Mouse (Mus musculus) layer of hippocampus, adult 6 months (tissue): Measurements from ENCODE around the gene Aagab. TPM values are rescaled to one million over a fixed set of nuclear protein-coding genes. Genes with fewer than 3 reads are reported as not detected.

Experiments used
- long read RNA-seq, 2 experiments: library from polyadenylated mRNA; unstranded; transcript quantifications; one replicate each; pipeline ENCODE4 v2.0.0; 2019 to 2020
- polyA plus RNA-seq: library from polyadenylated mRNA; unstranded; fragments of <200 nt; fragmentation: Nextera tagmentation; gene quantifications from 2 replicates; pipeline ENCODE4 v1.2.3, GENCODE M21; 2021

The Aagab gene
- 33.9 and 34.1 TPM in 2 replicates for polyA plus RNA-seq
- long read RNA-seq, experiment 1, full-length matches to known transcripts = 94 of 175 reads
- long read RNA-seq, experiment 1, partial matches to known transcripts = 12 of 175 reads
- long read RNA-seq, experiment 1, other reads (novel, unspliced or antisense) = 69 of 175 reads
- long read RNA-seq, experiment 2, full-length matches to known transcripts = 362 of 651 reads
- long read RNA-seq, experiment 2, partial matches to known transcripts = 12 of 651 reads
- long read RNA-seq, experiment 2, other reads (novel, unspliced or antisense) = 277 of 651 reads

DNA sequence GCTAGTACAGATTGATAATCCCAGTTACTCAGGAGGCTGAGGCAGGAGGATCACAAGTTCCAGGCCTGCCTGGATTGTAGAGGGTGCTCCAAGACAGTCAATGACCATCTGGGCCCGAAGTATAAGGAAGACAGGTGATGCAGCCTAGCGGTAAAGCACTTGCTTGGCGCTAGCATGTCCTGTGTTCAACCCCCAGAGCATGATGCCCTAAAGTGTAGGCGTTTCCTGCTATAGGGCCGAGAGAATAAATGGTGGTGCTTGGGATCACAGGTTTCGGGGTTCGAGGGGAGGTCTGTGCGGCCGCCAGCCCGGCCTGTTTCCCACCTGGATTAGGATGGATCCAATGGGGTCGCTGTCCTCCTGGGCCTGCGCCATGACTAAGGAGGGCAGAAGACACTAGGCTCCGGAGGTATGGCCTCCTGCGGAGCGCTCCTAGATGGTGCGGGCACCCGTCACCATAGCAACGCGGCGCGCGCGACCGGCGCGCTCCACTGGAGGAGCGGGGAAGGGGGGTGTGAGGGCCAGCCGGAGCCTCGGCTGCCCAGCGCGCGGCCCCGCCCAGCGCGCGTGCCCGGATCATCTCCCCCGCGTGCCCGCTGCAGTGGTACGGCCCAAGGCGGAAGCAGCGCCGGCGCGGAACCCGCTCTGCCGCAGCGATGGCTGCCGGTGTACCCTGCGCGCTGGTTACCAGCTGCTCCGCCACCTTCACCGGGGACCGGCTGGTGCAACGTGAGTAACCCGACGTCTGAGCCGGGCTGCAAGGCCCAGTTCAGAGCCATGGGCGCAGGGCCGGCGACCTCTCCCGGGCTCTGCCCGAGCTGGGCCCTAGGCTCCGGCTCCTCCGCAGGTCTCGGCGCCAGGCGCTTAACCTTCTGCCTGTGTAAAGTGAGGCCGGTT, at the start of gene Aagab, which contains the start of gene Iqch:
Aagab (plus strand) TSS at position 618 of the 897 bp plus-strand sequence.
Iqch (minus strand) TSS at position 451 of the 897 bp plus-strand sequence.

Other genes starting within 250 kb of the Aagab start
- 24.2 and 31.2 TPM in 2 replicates for gene Map2k5, start 224.8 kb upstream of the Aagab start, polyA plus RNA-seq
- 37.3 and 40.7 TPM in 2 replicates for gene 2300009A05Rik, start 203.4 kb upstream of the Aagab start, polyA plus RNA-seq
- gene Iqch, start 167 bp upstream of the Aagab start, polyA plus RNA-seq = 0.18 TPM in 1 of 2 replicates, not detected in the other
- 8.9 and 9.9 TPM in 2 replicates for gene Smad3, start 155.3 kb downstream of the Aagab start, polyA plus RNA-seq